Mouse (Mus musculus) forebrain, postnatal 0 days (tissue): ENCODE measurements at regions not wholly inside any gene's neighbourhood (a gene's known extent, or its start where the extent isn't known, plus 50 kb on each side); places are given as distances from the start of the nearest gene placed in this dataset.
"Not testable (repeated sequence)": the region's sequence is repeated elsewhere in the genome, so short reads cannot be mapped to it uniquely, and the experiment has no call there.

Experiments
- ATAC-seq: fragments of 200-750 bp; cut with Nextera tagmentation; 2 replicates; pipeline ENCODE4 v1.8.0; 2017; ENCODE audit warnings: mild to moderate bottlenecking, moderate library complexity
- DNase-seq: peaks from one replicate; pipeline ENCODE4 v3.0.0-alpha.2; 2015
- H3K27ac ChIP-seq: fragments of 300-500 bp; sonication (generic); 2 replicates; pipeline ENCODE4 v1.5.1; 2014; ENCODE audit warnings: low read depth, mild to moderate bottlenecking, antibody characterized with exemption, low read length, moderate library complexity, mixed read lengths
- H3K27me3 ChIP-seq: fragments of 300-500 bp; sonication (generic); 2 replicates; pipeline ENCODE4 v1.6.1; 2014; ENCODE audit warnings: mild to moderate bottlenecking, low read length, mixed read lengths; ENCODE audit not compliant: insufficient read depth
- H3K36me3 ChIP-seq: fragments of 300-500 bp; sonication (generic); 2 replicates; pipeline ENCODE4 v1.6.1; 2014; ENCODE audit warnings: mild to moderate bottlenecking, moderate library complexity; ENCODE audit not compliant: insufficient read depth
- H3K4me1 ChIP-seq: fragments of 300-500 bp; sonication (generic); 2 replicates; pipeline ENCODE4 v1.6.1; 2014; ENCODE audit warnings: antibody characterized with exemption; ENCODE audit not compliant: insufficient read depth
- H3K4me2 ChIP-seq: fragments of 300-500 bp; sonication (generic); 2 replicates; pipeline ENCODE4 v1.6.1; 2014; ENCODE audit warnings: low read depth, mild to moderate bottlenecking, moderate library complexity
- H3K4me3 ChIP-seq: fragments of 300-500 bp; sonication (generic); 2 replicates; pipeline ENCODE4 v1.5.1; 2014; ENCODE audit warnings: low read depth, low read length, mixed read lengths
- H3K9ac ChIP-seq: fragments of 300-500 bp; sonication (generic); 2 replicates; pipeline ENCODE4 v1.6.1; 2014; ENCODE audit warnings: mild to moderate bottlenecking
- H3K9me3 ChIP-seq: fragments of 300-500 bp; sonication (generic); 2 replicates; pipeline ENCODE4 v1.6.1; 2016; ENCODE audit warnings: low read length
- CTCF ChIP-seq: sonication (generic); IDR thresholded peaks from 2 replicates; pipeline ENCODE4 v1.5.1; 2016; ENCODE audit warnings: antibody characterized with exemption, control low read depth, low read depth
- WGBS: fragments of 180-500 bp; shearing (Covaris S2); extraction: QIAGEN DNeasy Blood & Tissue Kit; methylation state at CpG from one replicate; pipeline ENCODE4 v1.1.7; 2014; 5-methylcytosine and 5-hydroxymethylcytosine counted together

- no peak overlapping the region for H3K4me3 ChIP-seq
- H3K9me3 ChIP-seq = no peaks in the 10 kb centered on the region
- no peak overlapping the region for H3K27ac ChIP-seq
- no peaks in the 10 kb centered on the region for H3K27me3 ChIP-seq
- ATAC-seq (no peak), DNase-seq (no peak)
- H3K9ac ChIP-seq = no peak overlapping the region
- no peaks in the 10 kb centered on the region for H3K4me1 ChIP-seq
- no peaks in the 10 kb centered on the region for H3K36me3 ChIP-seq
- H3K4me2 ChIP-seq = no peak overlapping the region
- WGBS = 13% methylated on average over 2 of the region's 2 CpGs
- TF ChIP-seq CTCF = no peak
Observed at GRCm38 (mm10) chr10:111624021-111624420, 117.9 kb downstream of the Phlda1 start.

- no peaks in the 10 kb centered on the region for H3K4me1 ChIP-seq
- no peaks in the 10 kb centered on the region for H3K9me3 ChIP-seq
- H3K27me3 ChIP-seq = no peaks in the 10 kb centered on the region
- DNase-seq = peak; percentile 6
- H3K36me3 ChIP-seq = no peaks in the 10 kb centered on the region
- H3K9ac ChIP-seq = no peak overlapping the region
- H3K27ac ChIP-seq = no peak overlapping the region
- 11% methylated on average over 7 of the region's 7 CpGs for WGBS
- no peak overlapping the region for H3K4me3 ChIP-seq
- H3K4me2 ChIP-seq = no peak overlapping the region
- no peak for TF ChIP-seq CTCF
- ATAC-seq = peak; percentile 27; the same call in 1 of the 2 replicates
Observed at GRCm38 (mm10) chr10:111624624-111625023, 118.5 kb downstream of the Phlda1 start.

- Histone ChIP-seq H3K9me3 (no peaks in the 10 kb centered on the region), H3K27ac (no peak overlapping the region), H3K4me1 (no peaks in the 10 kb centered on the region), H3K36me3 (no peaks in the 10 kb centered on the region), H3K9ac (no peak overlapping the region), H3K4me3 (no peak overlapping the region), H3K4me2 (no peak overlapping the region), H3K27me3 (no peaks in the 10 kb centered on the region)
- WGBS = 97% methylated on average over 11 of the region's 11 CpGs
- TF ChIP-seq CTCF = no peak
- DNase-seq (no peak), ATAC-seq (no peak)
Observed at GRCm38 (mm10) chr10:111625573-111625972, 119.5 kb downstream of the Phlda1 start.

- Histone ChIP-seq H3K27me3 (no peaks in the 10 kb centered on the region), H3K4me3 (no peak overlapping the region), H3K36me3 (no peaks in the 10 kb centered on the region), H3K27ac (no peak overlapping the region), H3K9me3 (no peaks in the 10 kb centered on the region), H3K4me2 (no peak overlapping the region), H3K4me1 (no peaks in the 10 kb centered on the region), H3K9ac (no peak overlapping the region)
- WGBS = 93% methylated on average over 6 of the region's 6 CpGs
- DNase-seq (no peak), ATAC-seq (no peak)
- no peak for TF ChIP-seq CTCF
Observed at GRCm38 (mm10) chr10:111626009-111626408, 119.9 kb downstream of the Phlda1 start.

- Histone ChIP-seq H3K9ac (no peak overlapping the region), H3K27ac (no peak overlapping the region), H3K4me1 (0 out of 2 replicates have a peak, but pooled peaks cover 3% of the 10 kb centered on the region), H3K27me3 (no peaks in the 10 kb centered on the region), H3K9me3 (no peaks in the 10 kb centered on the region), H3K36me3 (no peaks in the 10 kb centered on the region), H3K4me2 (no peak overlapping the region), H3K4me3 (no peak overlapping the region)
- ATAC-seq = no peak
- no peak for TF ChIP-seq CTCF
- no peak for DNase-seq
- whole genome bisulfite sequencing = 65% methylated on average over 14 of the region's 14 CpGs
Observed at GRCm38 (mm10) chr10:111636283-111636682, 130.2 kb downstream of the Phlda1 start.

GRCm38 (mm10) chr10:111637084-111637735 lies 131.1 kb downstream of the Phlda1 start:
- H3K27ac ChIP-seq = no peak overlapping the region
- 94% methylated on average over 12 of the region's 12 CpGs for WGBS
- no peaks in the 10 kb centered on the region for H3K9me3 ChIP-seq
- H3K4me3 ChIP-seq = no peak overlapping the region
- H3K9ac ChIP-seq = no peak overlapping the region
- no peaks in the 10 kb centered on the region for H3K27me3 ChIP-seq
- no peak for TF ChIP-seq CTCF
- H3K4me1 ChIP-seq = 0 out of 2 replicates have a peak, but pooled peaks cover 3% of the 10 kb centered on the region
- no peaks in the 10 kb centered on the region for H3K36me3 ChIP-seq
- ATAC-seq = no peak
- DNase-seq = no peak
- H3K4me2 ChIP-seq = no peak overlapping the region

- H3K4me1 ChIP-seq = no peaks in the 10 kb centered on the region
- no peak overlapping the region for H3K4me3 ChIP-seq
- DNase-seq = no peak
- H3K4me2 ChIP-seq = no peak overlapping the region
- no peak overlapping the region for H3K27ac ChIP-seq
- no peak overlapping the region for H3K9ac ChIP-seq
- TF ChIP-seq CTCF = no peak
- WGBS = 96% methylated on average over 7 of the region's 7 CpGs
- no peak for ATAC-seq
- H3K36me3 ChIP-seq = no peaks in the 10 kb centered on the region
- H3K27me3 ChIP-seq = no peaks in the 10 kb centered on the region
- H3K9me3 ChIP-seq = no peaks in the 10 kb centered on the region
Observed at GRCm38 (mm10) chr10:111639866-111640265, 133.8 kb downstream of the Phlda1 start.

- TF ChIP-seq CTCF = no peak
- no peak overlapping the region for H3K27ac ChIP-seq
- no peaks in the 10 kb centered on the region for H3K27me3 ChIP-seq
- DNase-seq (no peak), ATAC-seq (no peak)
- no peaks in the 10 kb centered on the region for H3K4me1 ChIP-seq
- no peaks in the 10 kb centered on the region for H3K36me3 ChIP-seq
- no peak overlapping the region for H3K4me2 ChIP-seq
- H3K4me3 ChIP-seq = no peak overlapping the region
- 72% methylated on average over 2 of the region's 2 CpGs for WGBS
- H3K9ac ChIP-seq = no peak overlapping the region
- H3K9me3 ChIP-seq = no peaks in the 10 kb centered on the region
Observed at GRCm38 (mm10) chr10:111642683-111643082, 136.6 kb downstream of the Phlda1 start.

GRCm38 (mm10) chr10:111653773-111654172 lies 147.7 kb downstream of the Phlda1 start:
- H3K27me3 ChIP-seq, H3K4me2 ChIP-seq, H3K27ac ChIP-seq, H3K9ac ChIP-seq, H3K4me1 ChIP-seq, ATAC-seq, H3K9me3 ChIP-seq, H3K36me3 ChIP-seq, DNase-seq, H3K4me3 ChIP-seq: not testable (repeated sequence)
- 89% methylated on average over 2 of the region's 2 CpGs for WGBS
